Mouse (Mus musculus): Measurements from ENCODE around the gene Fggy.

- TF ChIP-seq HCFC1 (IDR thresholded peaks at IDR 0.05; ENCODE audit: borderline replicate concordance, insufficient read depth, low read length) = no peak
- TF ChIP-seq ZNF384 (IDR thresholded peaks at IDR 0.05; ENCODE audit: low read depth, low read length) = no peak
- no peak for TF ChIP-seq MAFK (IDR thresholded peaks at IDR 0.05; ENCODE audit: insufficient read depth, low read depth, low read length)
- no peak for TF ChIP-seq CHD2 (IDR thresholded peaks at IDR 0.05; ENCODE audit: low read depth, low read length)
Measured at GRCm38 (mm10) chr4:95680756-95681449, 123.6 kb downstream of the Fggy start.

All from ES-E14 (cell line).